Mouse (Mus musculus) heart, postnatal 0 days (tissue): ENCODE results near the gene Gm27029. TPM values are rescaled to one million over a fixed set of nuclear protein-coding genes. Genes with fewer than 3 reads are reported as not detected.

Source experiments
- ATAC-seq: fragments of 200-750 bp; cut with Nextera tagmentation; 2 replicates; pipeline ENCODE4 v1.8.0; 2017; ENCODE audit warnings: low read depth, moderate number of reproducible peaks, moderate library complexity; ENCODE audit not compliant: insufficient read depth
- DNase-seq: peaks from one replicate; pipeline ENCODE4 v3.0.0-alpha.2; 2016; ENCODE audit warnings: low spot score
- H3K27ac ChIP-seq: fragments of 300-500 bp; sonication (generic); 2 replicates; pipeline ENCODE4 v1.5.1; 2014; ENCODE audit warnings: low read depth, mild to moderate bottlenecking
- H3K27me3 ChIP-seq: fragments of 300-500 bp; sonication (generic); 2 replicates; pipeline ENCODE4 v1.6.1; 2014; ENCODE audit warnings: low read length, mixed read lengths; ENCODE audit not compliant: control insufficient read depth, insufficient read depth
- H3K36me3 ChIP-seq: fragments of 300-500 bp; sonication (generic); replicated peaks from 2 replicates; pipeline ENCODE4 v1.6.1; 2014; ENCODE audit warnings: low read length, mixed read lengths; ENCODE audit not compliant: control insufficient read depth, insufficient read depth
- H3K4me1 ChIP-seq: fragments of 300-500 bp; sonication (generic); 2 replicates; pipeline ENCODE4 v1.6.1; 2014; ENCODE audit warnings: antibody characterized with exemption; ENCODE audit not compliant: control insufficient read depth, insufficient read depth
- H3K4me2 ChIP-seq: fragments of 300-500 bp; sonication (generic); 2 replicates; pipeline ENCODE4 v1.6.1; 2014; ENCODE audit warnings: low read depth, mild to moderate bottlenecking, low read length, moderate library complexity
- H3K4me3 ChIP-seq: fragments of 300-500 bp; sonication (generic); 2 replicates; pipeline ENCODE4 v1.5.1; 2014; ENCODE audit warnings: low read depth, low read length
- H3K9ac ChIP-seq: fragments of 300-500 bp; sonication (generic); replicated peaks from 2 replicates; pipeline ENCODE4 v1.6.1; 2014; ENCODE audit warnings: low read depth, low read length, mixed read lengths
- H3K9me3 ChIP-seq: fragments of 300-500 bp; sonication (generic); replicated peaks from 2 replicates; pipeline ENCODE4 v1.6.1; 2016; ENCODE audit warnings: low read length; ENCODE audit not compliant: control insufficient read depth
- CTCF ChIP-seq: IDR thresholded peaks from 2 replicates; pipeline ENCODE4 v1.5.1; 2016; ENCODE audit warnings: antibody characterized with exemption, control low read depth, low read depth
- EP300 ChIP-seq: IDR thresholded peaks from 2 replicates; pipeline ENCODE4 v1.6.1; 2016; ENCODE audit warnings: antibody characterized with exemption, low read depth
- WGBS: fragments of 180-500 bp; shearing (Covaris S2); extraction: QIAGEN DNeasy Blood & Tissue Kit; methylation state at CpG from one replicate; pipeline ENCODE4 v1.1.7; 2014; 5-methylcytosine and 5-hydroxymethylcytosine counted together
- polyA plus RNA-seq: library from polyadenylated mRNA; unstranded; fragments of >200 nt; fragmentation: Nextera tagmentation; extraction: Ambion mirVana; gene quantifications from 2 replicates; pipeline ENCODE4 v1.2.1, GENCODE M21; 2015
- total RNA-seq: library from RNA; depleted of rRNA; stranded (reverse); fragments of >200 nt; gene quantifications from 2 replicates; pipeline ENCODE4 v1.2.3, GENCODE M21; 2014; ENCODE audit warnings: low replicate concordance

Gene Gm27029
- total and polyA plus RNA-seq, 2 experiments from 2014 or later: 3.7 to 7.3 TPM

DNA sequence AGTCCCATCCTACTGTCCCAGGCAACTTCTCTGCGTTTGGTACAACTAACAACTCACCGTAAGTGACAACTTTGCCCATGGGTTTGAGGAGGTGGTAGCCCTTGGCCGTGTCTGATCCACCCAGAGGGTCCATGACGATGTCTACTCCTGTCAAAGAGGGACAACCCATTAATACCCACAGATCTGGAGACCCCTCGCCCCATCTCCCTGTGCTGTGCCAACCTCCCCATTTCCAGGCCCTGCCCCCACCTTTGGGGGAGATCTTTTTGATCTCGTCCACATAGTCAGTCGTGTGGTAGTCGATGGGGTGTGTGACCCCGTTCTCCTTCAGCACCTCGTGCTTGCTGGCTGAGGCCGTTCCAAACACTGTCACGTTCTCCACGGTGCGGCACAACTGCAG, 37.5 kb upstream of the Gm27029 start:
- Histone ChIP-seq H3K9me3 (no peaks in the 10 kb centered on the region), H3K36me3 (peaks cover 56% of the 10 kb centered on the region), H3K9ac (no peak overlapping the region), H3K4me3 (no peak overlapping the region), H3K27ac (no peak overlapping the region), H3K4me2 (no peak overlapping the region), H3K4me1 (0 out of 2 replicates have a peak, but pooled peaks cover under 1% of the 10 kb centered on the region), H3K27me3 (no peaks in the 10 kb centered on the region)
- 85% methylated on average over 14 of the region's 14 CpGs for WGBS
- DNase-seq: no peak
- TF ChIP-seq CTCF: no peak
- ATAC-seq: no peak

DNA sequence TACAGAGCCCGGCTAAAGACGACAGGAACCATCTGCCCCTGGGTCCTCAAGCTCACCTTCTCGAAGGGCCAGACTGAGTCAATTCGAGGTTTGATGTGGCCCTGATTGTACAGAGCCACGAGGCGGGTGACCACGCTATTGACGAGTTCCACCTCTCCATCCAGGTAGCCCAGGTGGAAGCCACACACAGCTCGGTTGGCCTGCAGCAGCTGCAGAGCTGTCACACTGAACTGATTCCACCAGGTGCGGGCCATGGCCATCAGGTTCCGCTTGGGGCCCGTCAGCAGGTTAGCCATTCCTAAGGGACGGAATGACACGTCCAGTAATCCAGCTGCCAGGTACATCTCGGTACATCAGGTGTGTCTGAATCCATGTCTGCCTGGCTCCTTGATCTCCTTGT, 35.7 kb upstream of the Gm27029 start:
- H3K27me3 ChIP-seq: no peaks in the 10 kb centered on the region
- no peak for TF ChIP-seq CTCF
- no peak for TF ChIP-seq EP300
- DNase-seq (no peak), ATAC-seq (no peak)
- H3K4me1 ChIP-seq: no peaks in the 10 kb centered on the region
- no peak overlapping the region for H3K4me2 ChIP-seq
- no peaks in the 10 kb centered on the region for H3K9me3 ChIP-seq
- no peak overlapping the region for H3K4me3 ChIP-seq
- no peak overlapping the region for H3K9ac ChIP-seq
- H3K36me3 ChIP-seq: peaks cover 64% of the 10 kb centered on the region
- H3K27ac ChIP-seq: no peak overlapping the region
- WGBS: 84% methylated on average over 15 of the region's 15 CpGs

DNA sequence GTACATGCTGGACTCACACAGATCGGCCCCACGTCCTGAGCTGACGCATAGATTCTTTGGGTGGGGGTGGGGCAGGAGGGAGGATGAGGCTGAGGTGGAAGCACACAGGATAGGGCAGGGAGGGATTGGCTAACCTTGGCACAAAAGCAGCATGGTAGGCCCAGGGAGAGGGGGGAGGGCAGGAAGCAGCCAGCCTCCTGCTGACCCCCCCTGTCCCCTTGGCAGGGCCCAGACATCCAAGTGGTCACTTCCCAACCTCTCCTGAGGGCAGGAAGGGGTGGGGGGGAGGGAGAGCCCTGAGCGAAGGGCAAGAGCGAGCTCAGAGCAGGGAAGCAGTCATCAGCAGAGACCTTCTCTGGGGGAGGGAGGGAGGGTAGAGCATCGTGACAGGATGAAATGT, 35.1 kb upstream of the Gm27029 start:
- Histone ChIP-seq H3K27ac (no peak overlapping the region), H3K27me3 (no peaks in the 10 kb centered on the region), H3K4me1 (no peaks in the 10 kb centered on the region), H3K4me2 (no peak overlapping the region), H3K4me3 (no peak overlapping the region), H3K9ac (no peak overlapping the region), H3K9me3 (no peaks in the 10 kb centered on the region), H3K36me3 (peaks cover 64% of the 10 kb centered on the region)
- 36% methylated on average over 6 of the region's 6 CpGs for WGBS
- DNase-seq (no peak), ATAC-seq (peak; percentile 21; the same call in 1 of the 2 replicates)
- TF ChIP-seq CTCF: no peak
- no peak for TF ChIP-seq EP300

DNA sequence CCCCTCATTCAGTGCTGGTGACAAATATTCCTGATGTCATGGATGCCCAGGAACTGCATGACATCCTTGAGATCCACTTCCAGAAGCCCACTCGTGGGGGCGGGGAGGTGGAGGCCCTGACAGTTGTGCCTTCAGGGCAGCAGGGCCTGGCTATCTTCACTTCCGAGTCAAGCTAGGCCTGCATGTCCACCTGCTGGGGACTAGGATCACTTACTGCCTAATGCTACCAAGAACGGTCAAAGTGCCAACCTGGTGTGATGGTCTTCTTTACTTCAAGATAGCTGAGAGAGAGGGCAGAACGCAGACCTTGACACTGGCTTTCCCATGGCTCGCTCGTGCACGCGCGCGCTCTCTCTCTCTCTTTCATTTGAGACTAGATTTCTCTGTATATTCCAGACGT, 33.6 kb upstream of the Gm27029 start:
- TF ChIP-seq CTCF: no peak
- TF ChIP-seq EP300: no peak
- Histone ChIP-seq H3K36me3 (peaks cover 64% of the 10 kb centered on the region), H3K9me3 (no peaks in the 10 kb centered on the region), H3K9ac (no peak overlapping the region), H3K4me3 (no peak overlapping the region), H3K27me3 (no peaks in the 10 kb centered on the region), H3K4me1 (no peaks in the 10 kb centered on the region), H3K4me2 (no peak overlapping the region), H3K27ac (no peak overlapping the region)
- no peak for DNase-seq
- ATAC-seq: no peak
- WGBS: 85% methylated on average over 12 of the region's 12 CpGs

DNA sequence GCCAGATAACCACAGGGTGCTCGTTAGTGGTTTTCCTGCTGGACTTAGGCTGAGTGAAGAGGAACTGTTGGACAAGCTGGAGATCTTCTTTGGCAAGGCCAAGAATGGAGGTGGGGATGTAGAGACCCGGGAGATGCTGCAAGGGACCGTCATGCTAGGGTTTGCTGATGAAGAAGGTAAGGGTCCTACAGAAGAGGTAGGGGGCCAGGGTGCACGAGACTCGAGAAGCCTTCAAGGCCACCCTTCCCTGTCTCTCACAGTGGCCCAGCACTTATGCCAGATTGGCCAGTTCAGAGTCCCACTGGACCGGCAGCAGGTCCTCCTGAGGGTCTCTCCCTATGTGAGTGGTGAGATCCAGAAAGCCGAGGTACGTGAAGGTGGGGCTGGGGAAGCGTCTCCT, 33.0 kb upstream of the Gm27029 start:
- DNase-seq: no peak
- no peak for TF ChIP-seq EP300
- no peak for TF ChIP-seq CTCF
- Histone ChIP-seq H3K27ac (no peak overlapping the region), H3K9ac (no peak overlapping the region), H3K36me3 (peaks cover 62% of the 10 kb centered on the region), H3K4me1 (0 out of 2 replicates have a peak, but pooled peaks cover 4% of the 10 kb centered on the region), H3K27me3 (no peaks in the 10 kb centered on the region), H3K9me3 (no peaks in the 10 kb centered on the region), H3K4me3 (no peak overlapping the region), H3K4me2 (no peak overlapping the region)
- no peak for ATAC-seq
- 87% methylated on average over 9 of the region's 9 CpGs for WGBS

DNA sequence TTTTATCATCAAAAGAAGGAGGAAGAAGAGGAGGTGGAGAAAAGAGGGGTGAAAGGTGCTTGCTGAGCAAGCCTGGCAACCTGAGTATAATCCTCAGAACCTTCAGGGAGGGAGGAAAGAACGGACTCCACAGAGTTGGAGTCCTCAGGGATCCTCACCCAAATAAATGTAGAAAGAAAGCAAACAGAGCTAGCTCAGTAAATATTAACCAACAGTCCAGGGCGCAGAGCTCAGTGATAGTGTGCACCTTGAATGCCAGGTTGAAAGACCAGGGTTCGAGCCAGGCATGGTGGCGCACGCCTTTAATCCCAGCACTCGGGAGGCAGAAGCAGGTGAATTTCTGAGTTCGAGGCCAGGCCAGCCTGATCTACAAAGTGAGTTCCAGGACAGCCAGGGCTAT, 31.0 kb upstream of the Gm27029 start:
- H3K4me3 ChIP-seq: no peak overlapping the region
- TF ChIP-seq EP300 (no peak), CTCF (no peak)
- peaks cover 10% of the 10 kb centered on the region; the same call in 1 of the 2 replicates for H3K4me1 ChIP-seq
- 88% methylated on average over 7 of the region's 7 CpGs for WGBS
- H3K9ac ChIP-seq: no peak overlapping the region
- no peaks in the 10 kb centered on the region for H3K27me3 ChIP-seq
- ATAC-seq (no peak), DNase-seq (no peak)
- no peak overlapping the region for H3K27ac ChIP-seq
- H3K36me3 ChIP-seq: peaks cover 42% of the 10 kb centered on the region
- H3K4me2 ChIP-seq: no peak overlapping the region
- H3K9me3 ChIP-seq: no peaks in the 10 kb centered on the region
